Mouse (Mus musculus) MEL (cell line): Measurements from ENCODE around the gene Ece2.

ENCODE experiments used
- BHLHE40 ChIP-seq: IDR thresholded peaks from 2 replicates; pipeline ENCODE4 v1.6.1; 2012; ENCODE audit warnings: low read depth, mild to moderate bottlenecking, inconsistent platforms, low read length, improper control_type of control experiment, borderline replicate concordance
- CTCF ChIP-seq, 3 experiments: IDR thresholded peaks in 2 of 3; conservative IDR thresholded peaks in 1 of 3; 2 replicates each; pipeline ENCODE4 v1.5.1; 2011 to 2012; ENCODE audit warnings: low read length in 3 of 3, low read depth in 2 of 3, mild to moderate bottlenecking in 2 of 3, improper control_type of control experiment in 1 of 3, inconsistent platforms in 1 of 3, mixed read lengths in 1 of 3, moderate library complexity in 1 of 3; ENCODE audit not compliant: control insufficient read depth in 1 of 3, insufficient read depth in 1 of 3, poor library complexity in 1 of 3, severe bottlenecking in 1 of 3
- E2F4 ChIP-seq: IDR thresholded peaks from 2 replicates; pipeline ENCODE4 v1.6.1; 2011; ENCODE audit warnings: low read depth, low read length, improper control_type of control experiment, borderline replicate concordance
- EP300 ChIP-seq, 2 experiments: IDR thresholded peaks; 2 replicates each; pipeline ENCODE4 v1.6.1; 2011; ENCODE audit warnings: improper control_type of control experiment in 2 of 2, low read length in 2 of 2, low read depth in 1 of 2, mild to moderate bottlenecking in 1 of 2
- GABPA ChIP-seq: IDR thresholded peaks from 2 replicates; pipeline ENCODE4 v1.6.1; 2012; ENCODE audit warnings: low read depth, mild to moderate bottlenecking, inconsistent platforms, low read length, improper control_type of control experiment, moderate library complexity
- GATA1 ChIP-seq: IDR thresholded peaks from 2 replicates; pipeline ENCODE4 v1.6.1; 2011; ENCODE audit warnings: low read depth, low read length, improper control_type of control experiment
- HCFC1 ChIP-seq: IDR thresholded peaks from 2 replicates; pipeline ENCODE4 v1.6.1; 2012; ENCODE audit warnings: low read depth, mild to moderate bottlenecking, inconsistent platforms, low read length, improper control_type of control experiment, moderate library complexity
- MAZ ChIP-seq: IDR thresholded peaks from 2 replicates; pipeline ENCODE4 v1.6.1; 2012; ENCODE audit warnings: low read depth, mild to moderate bottlenecking, inconsistent platforms, low read length, improper control_type of control experiment
- POLR2A ChIP-seq, 2 experiments: IDR thresholded peaks; 2 replicates each; pipeline ENCODE4 v1.6.1; 2011 to 2012; ENCODE audit warnings: low read length in 2 of 2, mild to moderate bottlenecking in 2 of 2, control low read depth in 1 of 2, improper control_type of control experiment in 1 of 2, low read depth in 1 of 2, moderate library complexity in 1 of 2; ENCODE audit not compliant: control insufficient read depth in 1 of 2, insufficient read depth in 1 of 2, poor library complexity in 1 of 2
- TCF12 ChIP-seq: IDR thresholded peaks from 2 replicates; pipeline ENCODE4 v1.6.1; 2014; ENCODE audit warnings: low read depth, mild to moderate bottlenecking, inconsistent platforms, low read length, improper control_type of control experiment, moderate library complexity
- USF1 ChIP-seq: IDR thresholded peaks from 2 replicates; pipeline ENCODE4 v1.6.1; 2014; ENCODE audit warnings: low read depth, mild to moderate bottlenecking, inconsistent platforms, low read length, improper control_type of control experiment, moderate library complexity
- ZNF384 ChIP-seq: IDR thresholded peaks from 2 replicates; pipeline ENCODE4 v1.6.1; 2012; ENCODE audit warnings: low read depth, mild to moderate bottlenecking, inconsistent platforms, low read length, improper control_type of control experiment

DNA sequence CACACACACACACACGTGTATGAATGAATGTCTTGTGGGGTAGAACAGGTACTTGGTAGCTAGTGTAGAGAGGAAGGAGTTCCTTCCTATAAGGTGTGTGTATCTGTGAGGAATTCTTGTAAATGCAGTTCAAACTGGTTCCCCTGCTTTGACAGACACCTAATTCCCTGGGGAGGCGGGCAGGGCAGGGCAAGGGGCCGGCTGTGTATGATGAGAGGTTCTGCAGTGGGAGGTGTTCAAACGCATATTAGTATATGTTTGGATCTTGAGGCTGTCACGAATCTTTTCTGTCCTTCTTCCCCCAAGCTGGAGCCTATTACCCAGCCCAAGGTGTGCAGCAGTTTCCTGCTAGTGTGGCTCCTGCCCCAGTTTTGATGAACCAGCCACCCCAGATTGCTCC is 47.8 kb downstream of the Ece2 start:
- no peak for TF ChIP-seq CTCF (IDR thresholded peaks at IDR 0.05 in 2 of 3, conservative IDR thresholded peaks at IDR 0.05 in 1 of 3; ENCODE audit: control insufficient read depth in 1 of 3, insufficient read depth in 1 of 3, low read depth in 2 of 3, low read length in 3 of 3, poor library complexity in 1 of 3, severe bottlenecking in 1 of 3)
- no peak for TF ChIP-seq MAZ
- TF ChIP-seq HCFC1 = no peak
- TF ChIP-seq BHLHE40 = no peak
- TF ChIP-seq USF1 = no peak
- TF ChIP-seq POLR2A (IDR thresholded peaks at IDR 0.05; ENCODE audit: control insufficient read depth in 1 of 2, insufficient read depth in 1 of 2, low read depth in 1 of 2, low read length in 2 of 2, poor library complexity in 1 of 2) = no peak
- no peak for TF ChIP-seq EP300 (IDR thresholded peaks at IDR 0.05; ENCODE audit: low read depth in 1 of 2, low read length in 2 of 2)
- no peak for TF ChIP-seq ZNF384
- no peak for TF ChIP-seq GABPA
- TF ChIP-seq TCF12 = no peak
- TF ChIP-seq GATA1 = no peak
- TF ChIP-seq E2F4 = no peak
